Mouse (Mus musculus) cerebellum, adult 11-12 months (tissue): ENCODE data around the gene Lrrc41.

ENCODE experiments used
- DNase-seq: peaks from one replicate; pipeline ENCODE4 v3.0.0; 2022

The Lrrc41 gene

DNA sequence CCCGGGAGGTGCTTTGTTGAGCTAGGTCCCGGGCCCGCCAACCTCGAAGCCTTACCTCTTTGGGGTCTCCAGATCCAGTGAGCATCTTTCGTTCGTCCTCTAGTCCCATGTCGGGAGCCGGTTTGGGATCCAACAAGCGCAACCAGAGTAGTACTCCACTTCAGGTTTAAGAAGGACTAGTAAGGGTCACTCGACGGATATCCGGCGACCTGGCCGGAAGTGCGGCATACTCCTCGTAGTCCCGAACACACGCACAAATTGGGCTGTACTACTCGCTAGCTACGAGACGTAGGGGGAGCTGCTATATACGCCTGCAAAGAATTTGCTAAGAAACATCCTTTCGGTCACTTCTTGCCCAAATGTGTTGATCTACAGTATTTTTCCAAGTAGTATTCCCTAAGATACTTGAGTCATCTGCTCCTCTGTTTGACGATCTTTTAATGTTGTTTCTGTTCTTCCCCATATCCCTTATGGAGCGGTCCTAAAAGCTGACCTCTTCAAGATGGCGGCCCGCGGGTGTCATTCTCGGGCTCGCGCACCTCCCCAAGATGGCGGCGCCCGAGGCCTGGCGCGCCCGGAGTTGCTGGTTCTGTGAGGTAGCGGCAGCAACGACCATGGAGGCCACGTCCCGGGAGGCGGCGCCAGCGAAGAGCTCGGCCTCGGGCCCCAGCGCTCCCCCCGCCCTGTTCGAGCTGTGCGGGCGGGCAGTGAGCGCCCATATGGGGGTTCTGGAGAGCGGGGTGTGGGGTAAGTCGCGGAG is at the start of gene Lrrc41, which contains the start of gene Uqcrh:
Gene Lrrc41, plus strand, starts transcription at position 409 of the 760 bp plus-strand sequence.
Gene Uqcrh, minus strand, starts transcription at position 211 of the 760 bp plus-strand sequence.
- DNase-seq, result peak; percentile 95

DNA sequence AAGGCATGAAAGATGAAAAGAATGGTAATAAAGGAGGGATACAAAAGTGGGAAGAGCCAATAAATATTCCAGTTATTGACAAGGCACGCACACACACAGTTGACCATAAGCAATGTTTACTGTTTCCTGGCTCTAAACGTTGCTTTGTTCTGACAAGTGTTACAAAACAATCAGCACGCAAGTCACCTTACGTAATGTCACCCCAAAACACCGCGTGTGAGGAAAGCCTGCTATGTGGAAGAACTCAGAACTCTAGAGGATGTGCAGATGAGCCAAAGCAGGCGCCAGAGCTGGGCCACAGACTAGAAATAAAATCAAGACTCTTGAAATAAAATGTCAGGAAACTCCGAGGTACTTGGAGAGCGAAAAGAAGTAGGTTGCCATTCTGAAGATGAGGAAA is 42.2 kb upstream of the Lrrc41 start:
- no peak for DNase-seq

DNA sequence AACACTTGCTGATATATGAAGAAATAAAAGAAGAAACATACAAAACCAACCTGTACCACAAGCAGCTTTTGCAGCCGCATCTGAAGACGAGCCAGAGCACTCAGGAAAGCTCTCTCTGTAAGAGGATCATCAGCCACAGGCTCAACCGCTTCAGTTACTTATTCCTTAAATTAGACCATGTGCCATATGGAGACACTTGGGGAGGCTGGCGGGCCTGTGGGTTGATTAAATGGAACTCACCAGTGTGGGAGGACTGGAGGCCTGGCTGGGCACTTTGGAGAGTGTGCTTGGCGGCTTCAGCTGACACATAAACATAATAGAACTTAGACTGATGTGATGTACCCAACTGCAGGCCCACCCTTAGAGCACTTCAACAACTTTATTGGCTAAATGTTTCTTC is 41.7 kb upstream of the Lrrc41 start:
- no peak for DNase-seq

DNA sequence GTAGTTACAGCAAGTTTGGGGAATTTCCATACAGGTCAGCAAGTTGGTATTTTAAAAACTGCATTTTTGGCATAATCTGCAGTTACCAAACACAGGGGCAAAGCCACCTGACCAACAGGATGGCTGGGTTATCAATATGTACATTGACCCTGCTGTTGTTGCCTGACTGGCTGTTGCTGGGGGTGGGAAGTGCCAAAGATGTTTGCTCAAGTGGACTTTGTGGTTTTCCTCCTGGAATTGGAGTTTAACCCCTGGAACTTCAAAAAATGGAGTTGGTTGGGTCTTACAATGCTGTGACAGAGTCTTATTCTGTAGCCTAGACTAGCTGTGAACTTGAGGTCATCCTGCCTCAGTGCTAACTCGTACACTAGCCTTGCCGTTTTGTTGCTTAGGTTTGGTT is 34.6 kb upstream of the Lrrc41 start:
- no peak for DNase-seq

DNA sequence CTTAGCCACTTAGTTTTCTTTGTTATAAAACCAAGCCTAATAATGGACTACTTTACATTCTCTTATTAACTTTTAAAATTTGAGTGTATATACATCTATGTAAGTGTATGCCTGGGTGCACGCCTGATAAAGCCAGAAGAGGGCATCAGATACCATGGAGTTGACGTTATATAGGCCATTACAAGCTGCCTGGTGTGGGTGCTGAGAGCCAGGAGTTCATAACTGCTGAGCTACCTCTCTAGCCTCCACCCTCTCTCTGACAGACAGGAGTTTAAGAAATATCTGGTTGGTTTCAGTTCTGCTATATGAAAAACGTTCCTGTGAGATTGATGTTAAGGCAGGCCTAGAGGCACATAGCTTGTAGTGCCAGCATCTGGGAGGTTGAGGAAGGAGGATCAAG is 32.9 kb upstream of the Lrrc41 start:
- DNase-seq, result no peak

DNA sequence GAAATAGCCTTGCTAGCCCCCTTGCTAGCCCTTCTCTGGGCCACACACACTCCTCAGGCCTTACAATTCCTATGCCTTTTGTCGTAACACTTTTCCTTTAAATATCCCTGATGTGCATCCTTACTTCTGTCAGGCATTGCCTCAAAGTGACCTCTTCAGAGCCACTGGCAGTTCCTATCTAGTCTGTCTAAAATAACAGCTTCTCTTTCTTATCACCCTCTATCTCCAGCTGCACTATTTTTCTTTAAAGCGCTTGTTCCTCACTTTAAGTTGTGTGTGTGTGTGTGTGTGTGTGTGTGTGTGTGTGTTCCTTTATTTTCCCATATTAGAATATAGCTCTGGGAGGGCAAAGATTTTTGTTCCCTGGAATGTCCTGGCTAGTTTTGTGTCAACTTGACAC is 28.5 kb upstream of the Lrrc41 start:
- DNase-seq, result no peak

DNA sequence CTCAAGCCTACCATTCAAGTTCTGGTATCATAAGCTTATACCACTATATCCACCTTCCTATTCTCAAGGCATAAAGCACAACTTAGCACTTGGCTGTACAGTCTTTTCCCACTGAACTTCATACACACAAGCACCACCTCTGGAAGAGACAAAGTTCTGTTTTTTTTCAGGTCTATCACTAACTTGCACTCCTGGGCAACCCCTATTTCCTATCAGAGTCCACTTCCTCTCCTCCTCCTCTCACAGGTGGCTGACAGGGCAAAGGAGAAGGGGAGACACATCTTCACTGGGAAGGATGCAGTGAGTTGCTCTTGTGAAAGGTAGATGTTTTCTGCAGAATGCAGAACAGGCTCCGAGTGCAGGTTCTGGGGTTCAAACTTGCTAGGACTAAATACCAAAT is 27.4 kb upstream of the Lrrc41 start:
- no peak for DNase-seq

DNA sequence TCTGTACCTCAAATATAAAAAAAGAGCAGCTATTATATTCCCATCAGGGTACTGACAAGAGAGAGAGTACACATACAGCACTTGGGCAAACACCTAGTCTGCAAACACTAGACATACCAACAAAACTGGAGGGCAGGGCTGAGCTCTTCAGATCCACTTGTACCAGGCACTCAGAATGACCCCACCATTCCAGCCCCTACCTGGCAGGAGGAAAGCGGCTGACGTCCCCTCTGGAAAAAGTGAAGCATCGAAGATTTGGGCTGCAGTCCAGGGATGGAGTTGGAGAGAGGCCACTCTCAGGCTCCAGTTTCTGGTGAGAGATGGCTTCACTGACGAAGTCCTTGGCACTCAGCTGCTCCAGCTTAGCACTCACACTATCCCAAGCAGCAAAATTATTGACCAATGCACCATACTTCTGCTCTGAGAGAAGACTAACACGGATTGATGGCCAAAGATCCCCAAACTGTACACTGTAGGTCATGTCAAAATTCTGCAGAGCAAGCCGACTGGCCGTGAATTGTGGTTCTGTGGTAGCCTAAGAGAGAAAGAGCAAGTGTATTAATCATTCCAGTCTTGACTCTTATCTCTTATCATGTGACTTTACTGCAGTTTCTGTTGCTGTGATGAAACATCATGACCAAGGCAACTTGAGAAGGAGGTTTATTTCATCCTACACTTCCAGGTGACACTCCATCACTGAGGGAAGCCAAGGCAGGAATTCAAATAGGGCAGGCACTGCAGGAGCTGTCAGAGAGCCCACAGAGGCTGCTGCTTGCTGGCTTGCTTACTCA is 26.7 kb upstream of the Lrrc41 start:
- no peak for DNase-seq

DNA sequence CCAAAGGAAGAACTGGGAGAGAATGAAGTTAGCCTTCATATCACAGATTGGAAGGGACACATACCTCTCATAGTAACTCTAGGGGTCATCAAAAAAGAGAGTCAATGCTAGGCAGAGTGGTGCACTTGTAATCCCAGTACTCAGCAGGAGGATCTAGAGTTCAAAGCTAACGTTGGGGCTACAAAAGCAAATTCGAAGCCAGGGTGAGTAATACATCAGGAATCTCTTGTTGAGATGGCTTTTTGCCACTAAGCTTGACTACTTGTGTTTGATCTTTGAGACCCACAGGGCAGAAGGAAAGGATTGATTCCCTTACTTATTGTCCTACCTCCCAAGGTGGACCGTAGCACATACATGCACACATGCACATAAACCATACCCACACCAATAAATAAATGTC is 25.9 kb upstream of the Lrrc41 start:
- no peak for DNase-seq

DNA sequence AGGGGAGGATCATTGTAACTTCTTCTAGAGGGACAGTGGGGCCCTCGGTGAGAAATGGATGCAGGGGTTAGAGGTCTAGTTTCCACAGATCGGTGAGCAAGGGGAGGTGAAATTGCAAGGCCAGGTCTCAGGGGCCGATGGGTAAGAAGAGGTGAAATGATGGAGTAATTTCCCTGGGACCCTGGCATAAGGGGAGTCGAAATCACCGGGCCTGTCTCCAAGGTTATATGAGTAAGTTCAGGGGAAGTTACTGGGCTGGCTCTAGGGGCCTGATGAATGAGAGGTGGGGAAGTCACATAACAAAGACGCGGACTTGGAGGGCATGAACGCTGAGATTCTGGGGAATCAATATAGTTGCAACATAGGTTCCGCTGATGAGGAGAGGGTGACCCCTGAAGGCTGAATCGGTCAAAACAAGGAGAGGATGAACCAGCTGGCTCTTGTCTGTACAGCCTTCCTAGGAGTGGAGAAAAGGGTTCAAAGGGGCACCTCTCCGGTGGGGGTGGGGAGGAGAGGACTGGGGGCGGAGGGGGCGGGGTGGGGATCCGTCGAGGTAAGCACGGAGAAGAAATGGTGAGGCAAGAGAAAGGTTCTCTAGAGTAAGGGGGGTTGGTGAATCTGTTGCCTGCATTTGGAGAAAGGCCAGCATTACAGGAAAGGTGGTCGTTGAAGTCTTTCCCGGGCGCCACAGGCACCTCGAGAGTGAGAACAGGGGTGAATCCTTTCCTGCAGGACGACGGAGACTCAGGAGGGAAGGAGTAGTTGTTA is 22.4 kb upstream of the Lrrc41 start:
- DNase-seq, result peak; percentile 54

DNA sequence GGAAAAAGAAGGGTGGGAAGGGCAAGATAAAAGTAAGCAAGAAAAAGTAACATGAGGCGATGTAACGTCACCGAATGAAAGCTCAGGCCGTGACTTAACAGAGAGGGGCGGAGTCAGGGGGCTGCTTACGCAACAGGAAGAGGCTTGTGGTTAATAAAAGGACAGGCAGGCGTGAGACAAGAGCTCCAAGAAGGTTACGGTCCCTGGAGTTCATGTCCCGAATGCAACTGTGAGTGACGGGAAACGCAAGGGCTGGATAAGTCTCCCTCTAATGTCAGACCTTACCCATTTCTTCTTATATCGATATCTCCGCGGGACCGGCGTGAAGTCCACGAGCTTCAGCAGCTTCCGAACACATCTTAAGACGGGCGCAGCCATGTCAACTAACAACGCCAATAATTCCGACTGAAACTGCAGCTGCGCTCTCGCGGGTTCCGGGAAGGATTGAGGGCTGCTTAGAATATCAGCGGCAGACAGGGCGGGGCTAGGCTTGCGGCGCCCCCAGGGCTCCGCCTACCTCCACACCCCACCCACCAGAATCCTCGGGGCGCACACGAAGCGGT is 21.6 kb upstream of the Lrrc41 start, which contains the start of gene Nsun4:
Gene Nsun4, minus strand, starts transcription at position 478 of the 563 bp plus-strand sequence.
- DNase-seq, result peak; percentile 89

DNA sequence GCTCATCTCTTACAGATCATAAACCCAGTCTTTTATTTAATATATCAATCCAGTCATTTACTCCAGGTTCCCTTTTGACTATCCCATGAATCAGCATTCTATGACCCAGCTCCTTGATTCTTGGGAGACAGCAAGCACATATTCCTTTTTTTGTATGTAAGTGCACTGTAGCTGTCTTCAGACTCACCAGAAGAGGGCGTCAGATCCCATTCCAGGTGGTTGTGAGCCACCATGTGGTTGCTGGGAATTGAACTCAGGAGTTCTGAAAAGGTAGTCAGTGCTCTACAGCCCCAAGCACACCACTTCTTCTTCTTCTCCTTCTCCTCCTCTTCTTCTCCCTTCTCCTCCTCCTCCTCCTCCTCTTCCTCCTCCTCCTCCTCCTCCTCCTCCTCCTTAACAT is 17.5 kb upstream of the Lrrc41 start:
- no peak for DNase-seq

DNA sequence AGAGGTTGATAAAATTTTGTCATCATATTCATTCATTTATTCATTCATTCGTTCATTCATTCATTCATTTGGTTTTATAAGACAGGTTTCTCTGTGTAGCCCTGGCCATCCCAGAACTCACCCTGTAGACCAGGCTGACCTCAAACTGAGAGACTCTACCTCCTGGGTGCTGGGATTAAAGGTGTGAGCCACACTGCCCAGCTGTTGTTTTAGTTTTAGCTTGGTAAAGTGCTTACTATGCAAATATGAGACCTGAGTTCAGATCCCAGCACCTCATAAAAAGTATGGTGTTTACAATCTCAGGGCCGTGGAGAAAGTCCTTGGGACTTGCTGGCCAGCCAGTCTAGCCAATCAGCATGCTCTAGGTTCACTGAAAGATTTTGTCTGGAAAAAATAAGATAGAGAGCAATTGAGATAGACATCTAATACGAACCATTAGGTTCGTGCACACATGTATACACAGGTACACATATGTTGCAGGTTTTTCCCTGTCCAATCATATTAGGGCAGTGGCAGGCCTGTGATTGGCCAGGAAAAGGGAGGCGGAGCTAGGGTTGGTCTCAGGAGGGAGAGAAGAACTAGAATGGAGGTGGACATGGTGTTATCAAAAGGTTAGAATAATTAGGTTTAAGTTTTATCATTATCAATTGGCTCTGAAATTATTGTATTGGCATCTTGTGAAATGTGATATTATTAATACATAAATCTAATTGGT is 15.9 kb upstream of the Lrrc41 start:
- DNase-seq, result no peak

DNA sequence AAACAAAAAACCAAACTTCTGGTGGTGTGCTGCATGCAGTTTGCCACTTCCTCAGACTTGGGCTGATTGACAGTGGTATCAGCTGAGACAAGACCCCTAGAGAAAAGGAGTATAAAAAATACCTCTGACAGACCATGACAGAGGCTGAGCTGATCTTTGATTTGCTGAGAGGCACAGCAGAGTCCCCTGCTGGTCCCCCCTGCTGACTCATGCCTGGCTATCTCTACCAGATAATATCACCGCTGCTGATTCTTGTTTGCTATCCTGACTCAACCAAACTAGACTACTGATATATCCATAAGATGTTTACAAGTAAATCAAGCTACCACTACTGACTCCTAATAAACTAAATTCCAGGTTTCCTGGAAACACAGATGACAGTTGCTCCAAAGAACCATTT is 11.2 kb upstream of the Lrrc41 start:
- no peak for DNase-seq

DNA sequence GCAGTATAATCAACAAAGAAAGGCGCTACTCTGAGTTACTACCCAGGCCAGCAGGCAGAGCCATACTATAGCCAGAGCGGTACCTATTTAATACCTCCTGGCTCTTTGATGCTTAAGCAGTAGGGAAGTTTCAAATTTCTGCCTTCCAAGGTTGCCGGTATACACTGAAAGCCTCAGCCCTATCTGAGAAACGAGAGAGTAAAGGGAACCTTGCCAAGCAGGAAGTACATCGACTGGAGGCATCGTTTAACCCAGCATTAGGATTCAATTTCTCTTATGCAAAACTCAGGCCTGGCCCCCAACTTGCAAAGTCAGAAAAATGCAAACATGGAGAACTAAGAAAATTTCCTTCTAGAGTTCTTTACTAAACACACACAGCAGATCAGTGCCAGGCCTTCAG is 5.0 kb upstream of the Lrrc41 start:
- DNase-seq, result no peak

DNA sequence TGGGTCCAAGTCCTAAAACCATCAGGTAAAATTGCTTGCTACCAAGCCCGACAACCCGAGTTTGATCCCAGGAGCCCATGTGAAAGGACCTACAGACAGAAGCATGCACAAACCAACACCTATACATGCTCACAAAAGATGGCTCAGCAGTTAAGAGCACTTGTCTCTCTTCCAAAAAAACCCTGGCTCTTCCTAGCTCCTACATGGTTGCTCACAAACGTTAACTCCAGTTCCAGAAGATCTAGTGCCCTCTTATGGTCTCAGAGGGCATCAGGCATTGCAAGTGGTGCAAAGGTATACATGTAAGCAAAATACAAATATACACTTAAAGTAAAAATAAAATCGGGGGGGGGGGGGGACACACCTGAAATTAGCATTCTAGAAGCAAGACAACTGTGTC is 1.9 kb upstream of the Lrrc41 start:
- no peak for DNase-seq

DNA sequence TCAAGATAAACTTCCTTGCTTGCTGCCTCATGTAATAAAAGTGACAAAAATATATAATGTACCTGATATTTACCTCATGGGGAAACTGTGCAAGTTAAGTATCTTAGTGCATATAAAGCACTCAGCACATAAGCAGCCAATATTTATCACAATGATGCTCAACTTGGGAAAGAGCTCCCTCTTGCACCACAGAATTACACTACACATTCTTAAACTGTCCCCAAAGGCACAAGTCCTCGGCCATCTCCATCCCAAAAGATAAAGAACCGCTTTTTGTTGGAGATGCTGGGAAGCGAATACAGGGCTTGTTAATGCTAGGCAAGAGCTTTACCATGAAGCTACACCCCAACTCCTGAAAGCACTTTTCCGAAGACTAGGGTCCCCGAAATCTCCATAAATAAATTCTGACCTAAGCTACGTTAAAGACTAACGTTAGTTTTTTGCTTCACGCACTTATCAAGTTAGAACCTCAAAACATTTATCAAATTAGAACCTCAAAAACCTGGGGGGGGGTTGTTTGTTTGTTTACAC is 859 bp upstream of the Lrrc41 start:
- DNase-seq, result no peak

DNA sequence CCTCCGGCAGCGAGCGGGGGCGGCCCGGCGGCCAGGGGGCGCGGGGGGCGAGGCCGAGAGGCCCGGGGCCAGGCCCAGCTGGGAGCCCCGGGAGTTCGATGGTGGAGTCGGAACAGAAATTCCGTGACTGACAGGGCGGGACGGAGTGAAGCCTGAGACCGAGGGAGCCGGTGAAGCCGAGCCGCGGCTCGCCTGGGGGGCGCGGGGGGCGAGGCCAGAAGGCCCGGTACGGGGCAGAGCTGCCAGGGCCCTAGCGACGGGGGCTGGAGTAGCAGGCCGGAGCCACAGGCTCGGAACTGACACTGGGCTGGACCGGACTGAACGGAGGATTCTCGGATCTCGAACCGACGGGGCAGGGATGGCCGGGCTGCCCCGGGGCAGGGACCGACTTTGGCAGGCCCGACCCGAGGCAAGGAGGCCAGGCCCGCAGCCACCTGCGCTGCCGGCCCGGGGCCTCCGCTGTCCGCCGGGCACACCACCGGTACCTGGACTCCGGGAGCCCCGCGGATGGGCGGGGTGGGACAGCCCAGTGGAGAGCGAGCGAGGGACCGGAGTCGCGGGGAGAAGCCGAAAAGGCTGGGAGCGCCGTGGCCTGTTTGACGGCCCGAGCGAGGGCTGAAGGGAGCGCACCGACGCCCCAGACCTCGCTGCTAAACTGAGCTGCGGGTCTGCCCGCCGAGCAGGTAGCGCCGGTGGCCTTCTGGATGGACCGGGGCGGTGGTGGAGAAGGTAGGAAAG is 731 bp downstream of the Lrrc41 start:
- peak; percentile 78 for DNase-seq

DNA sequence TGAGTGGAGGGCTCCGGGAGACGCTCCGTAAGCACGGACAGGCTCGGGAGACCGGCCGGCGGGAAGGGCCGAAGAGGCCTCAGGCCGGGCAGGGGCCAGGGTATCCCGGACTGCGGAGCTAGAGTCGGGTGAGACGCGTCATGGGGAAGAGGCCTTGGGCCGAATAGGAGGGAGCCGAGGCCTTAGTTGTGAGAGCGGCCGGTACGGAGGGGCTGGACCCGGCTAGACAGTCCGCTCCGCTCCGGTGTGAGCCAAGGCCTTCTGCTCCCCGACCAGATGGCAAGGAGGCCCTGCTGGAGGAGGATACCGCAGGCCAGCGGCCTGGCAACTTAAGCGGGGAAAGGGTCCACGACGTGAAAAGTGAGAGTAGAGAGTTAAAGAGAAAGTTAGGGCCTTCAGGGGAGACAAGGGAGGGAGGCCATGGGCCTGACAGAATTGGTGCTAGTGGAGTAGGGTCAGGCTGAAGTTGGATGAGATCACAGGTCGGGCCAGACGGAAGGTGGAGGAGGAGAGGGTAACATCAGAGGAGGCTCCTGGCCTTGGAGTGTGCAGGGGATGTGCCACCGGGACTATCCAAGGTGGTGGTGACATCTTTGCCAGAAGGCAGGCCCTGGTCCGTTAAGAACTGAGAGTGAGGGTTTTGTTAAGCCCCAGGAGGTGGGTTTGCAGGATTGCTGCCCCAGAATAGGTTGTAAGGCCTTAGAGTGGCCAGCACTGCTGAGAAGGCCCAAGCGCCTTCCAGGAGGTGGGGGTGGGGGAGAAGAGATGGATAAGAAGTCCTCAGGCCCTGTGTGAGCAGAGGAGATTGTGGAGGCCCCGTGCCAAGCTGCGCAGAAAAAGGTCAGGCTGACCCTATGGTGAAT is 1.5 kb downstream of the Lrrc41 start:
- DNase-seq, result peak; percentile 63
